ENCODE assay signal across 7 mouse cellular contexts in the genomic region with DNA sequence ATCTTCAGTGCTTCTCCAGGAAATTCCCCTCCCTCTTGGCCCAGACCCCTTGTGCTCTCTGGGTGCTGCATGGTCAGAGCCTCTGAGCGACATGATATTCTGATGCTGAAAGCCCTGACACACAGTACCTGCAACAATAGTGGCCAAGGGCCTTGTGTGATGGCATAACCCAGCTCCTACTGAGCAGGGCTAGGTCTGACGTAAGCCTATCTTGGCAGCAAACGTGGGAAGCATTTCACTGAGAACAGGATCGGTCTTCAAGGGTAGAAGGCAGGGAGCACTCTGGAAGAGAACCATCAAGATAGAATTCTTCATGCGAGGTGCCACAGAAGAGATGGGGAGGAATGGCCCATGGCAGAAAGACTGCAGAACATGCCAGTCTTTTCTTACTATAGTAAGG. TPM values are rescaled to one million over a fixed set of nuclear protein-coding genes. Genes with fewer than 3 reads are reported as not detected.
A peak's percentile ranks its signal among the peaks of the same experiment; 100 is the strongest.
DNase-seq lines count a peak whose midpoint lies in the region; ATAC-seq and TF ChIP-seq lines count a peak whose summit lies in the region.

TSS of gene Asb8 (minus strand) at position 101 of the 400 bp plus-strand sequence.

- H3K9me3 ChIP-seq in CH12.LX (replicated peaks; ENCODE audit: low read length) (no peaks in the 10 kb centered on the region), G1E (replicated peaks) (no peaks in the 10 kb centered on the region)
- no peaks in the 10 kb centered on the region for H3K9me3 ChIP-seq in forebrain, embryonic 16.5 days (ENCODE audit: control insufficient read depth, low read length)
- H3K9me3 ChIP-seq in hindbrain, embryonic 11.5 days (ENCODE audit: control insufficient read depth, low read length): no peaks in the 10 kb centered on the region
- H3K9me3 ChIP-seq in liver, embryonic 12.5 days (replicated peaks): no peaks in the 10 kb centered on the region

- no peaks in the 10 kb centered on the region for H3K36me3 ChIP-seq in CH12.LX (replicated peaks in 1 of 2; ENCODE audit: control insufficient read depth in 1 of 2, insufficient read depth in 1 of 2, low read length in 1 of 2)
- no peaks in the 10 kb centered on the region for H3K36me3 ChIP-seq in G1E (replicated peaks)
- H3K36me3 ChIP-seq in forebrain, embryonic 16.5 days (ENCODE audit: control insufficient read depth, insufficient read depth): no peaks in the 10 kb centered on the region
- H3K36me3 ChIP-seq in hindbrain, embryonic 11.5 days (ENCODE audit: control insufficient read depth, insufficient read depth, low read length): no peaks in the 10 kb centered on the region
- H3K36me3 ChIP-seq in liver, embryonic 12.5 days: no peaks in the 10 kb centered on the region

- no peak within 1 kb of the TSS for H3K9ac ChIP-seq in CH12.LX (ENCODE audit: insufficient read depth, low read depth)
- no peak within 1 kb of the TSS for H3K9ac ChIP-seq in forebrain, embryonic 16.5 days (replicated peaks; ENCODE audit: low read depth, low read length)
- no peak within 1 kb of the TSS for H3K9ac ChIP-seq in hindbrain, embryonic 11.5 days (ENCODE audit: low read depth, low read length)
- H3K9ac ChIP-seq in liver, embryonic 12.5 days: no peak within 1 kb of the TSS

- H3K79me2 ChIP-seq in CH12.LX (replicated peaks; ENCODE audit: control insufficient read depth, extremely low read depth, insufficient read depth, poor library complexity, severe bottlenecking): no peaks in the 10 kb centered on the region

- no peak for TF ChIP-seq EP300 in CH12.LX (IDR thresholded peaks at IDR 0.05; ENCODE audit: low read length)

- TF ChIP-seq CTCF in CH12.LX (conservative IDR thresholded peaks at IDR 0.05 in 1 of 2, IDR thresholded peaks at IDR 0.05 in 1 of 2; ENCODE audit: low read depth in 2 of 2, low read length in 2 of 2) (no peak), G1E (IDR thresholded peaks at IDR 0.05; ENCODE audit: low read depth, low read length) (no peak)

- WGBS in forebrain, embryonic 16.5 days: 82% methylated on average over 5 of the region's 5 CpGs
- WGBS in hindbrain, embryonic 11.5 days: 80% methylated on average over 5 of the region's 5 CpGs
- 60% methylated on average over 5 of the region's 5 CpGs for WGBS in liver, embryonic 12.5 days (ENCODE audit: insufficient replicate concordance)

- H3K27me3 ChIP-seq in CH12.LX (replicated peaks) (peaks cover 81% of the 10 kb centered on the region), G1E (ENCODE audit: insufficient read depth, low read length) (peaks cover 52% of the 10 kb centered on the region)
- peaks cover 5% of the 10 kb centered on the region for H3K27me3 ChIP-seq in forebrain, embryonic 16.5 days (replicated peaks; ENCODE audit: control insufficient read depth, insufficient read depth, low read length)
- peaks cover 24% of the 10 kb centered on the region for H3K27me3 ChIP-seq in hindbrain, embryonic 11.5 days (ENCODE audit: control insufficient read depth, insufficient read depth, low read length)
- peaks cover 83% of the 10 kb centered on the region for H3K27me3 ChIP-seq in liver, embryonic 12.5 days (replicated peaks)

- DNase-seq in CH12.LX (ENCODE audit: extremely low read depth) (no peak), G1E (ENCODE audit: low spot score) (no peak)
- DNase-seq in hindbrain, embryonic 11.5 days (ENCODE audit: low spot score): no peak
- DNase-seq in urinary bladder, postnatal 25 days (ENCODE audit: low spot score): no peak
- no peak for DNase-seq in kidney, adult 8-10 months

- H3K4me1 ChIP-seq in CH12.LX (ENCODE audit: control insufficient read depth in 1 of 2, insufficient read depth in 2 of 2) (peaks cover 4 to 35% of the 10 kb centered on the region in 2 experiments; a peak in 3 of 4 replicates), G1E (ENCODE audit: insufficient read depth, low read depth, low read length) (peaks cover 25% of the 10 kb centered on the region)
- peaks cover 24% of the 10 kb centered on the region for H3K4me1 ChIP-seq in forebrain, embryonic 16.5 days (replicated peaks; ENCODE audit: control insufficient read depth, insufficient read depth, low read length)
- peaks cover 9% of the 10 kb centered on the region for H3K4me1 ChIP-seq in hindbrain, embryonic 11.5 days (replicated peaks; ENCODE audit: control insufficient read depth, insufficient read depth, low read length)
- H3K4me1 ChIP-seq in liver, embryonic 12.5 days: peaks cover 13% of the 10 kb centered on the region

- in situ Hi-C loops in CH12.LX (cut with MboI; ENCODE audit: low pct_ligation_motif_present, low pct_unique_long_range_greater_than_20kb, low sequenced_read_pairs): loop anchor here (25.0 kb wide), 1 partner anchor 303 kb away; no protein-coding TSS in a partner anchor

- no peak for TF ChIP-seq POLR2A in CH12.LX (IDR thresholded peaks at IDR 0.05; ENCODE audit: low read depth, low read length)

- TF ChIP-seq RAD21 in CH12.LX (IDR thresholded peaks at IDR 0.05; ENCODE audit: low read depth, low read length): no peak

- dilution Hi-C loops in CH12.LX (cut with MboI; ENCODE audit: extremely low pct_ligation_motif_present, extremely low pct_unique_long_range_greater_than_20kb, low sequenced_read_pairs): no loop called here

- no peak for ATAC-seq in G1E (ENCODE audit: extremely low read depth, insufficient number of reproducible peaks, low FRiP score, poor library complexity, severe bottlenecking)
- ATAC-seq in forebrain, embryonic 16.5 days: no peak
- ATAC-seq in hindbrain, embryonic 11.5 days (ENCODE audit: low FRiP score): no peak
- ATAC-seq in liver, embryonic 12.5 days: no peak

- no peak within 1 kb of the TSS for H3K27ac ChIP-seq in CH12.LX (ENCODE audit: insufficient read depth, low read depth)
- H3K27ac ChIP-seq in forebrain, embryonic 16.5 days (ENCODE audit: low read length): no peak within 1 kb of the TSS
- no peak within 1 kb of the TSS for H3K27ac ChIP-seq in hindbrain, embryonic 11.5 days (ENCODE audit: low read depth, low read length)
- H3K27ac ChIP-seq in liver, embryonic 12.5 days: no peak within 1 kb of the TSS

- no peak within 1 kb of the TSS for H3K4me2 ChIP-seq in CH12.LX (ENCODE audit: insufficient read depth, low read depth, poor library complexity, severe bottlenecking)
- no peak within 1 kb of the TSS for H3K4me2 ChIP-seq in forebrain, embryonic 16.5 days (ENCODE audit: low read length)
- H3K4me2 ChIP-seq in hindbrain, embryonic 11.5 days (replicated peaks; ENCODE audit: low read depth, low read length): peak within 1 kb of the TSS; percentile 82; the same call in 1 of the 2 replicates
- H3K4me2 ChIP-seq in liver, embryonic 12.5 days: no peak within 1 kb of the TSS

- H3K4me3 ChIP-seq in CH12.LX (replicated peaks in 1 of 3; ENCODE audit: low read depth in 2 of 3, low read length in 2 of 3, poor library complexity in 1 of 3) (no peak within 1 kb of the TSS), G1E (ENCODE audit: low read depth, low read length) (no peak within 1 kb of the TSS)
- H3K4me3 ChIP-seq in forebrain, embryonic 16.5 days (replicated peaks; ENCODE audit: low read length): no peak within 1 kb of the TSS; the same call in 1 of the 2 replicates
- no peak within 1 kb of the TSS for H3K4me3 ChIP-seq in hindbrain, embryonic 11.5 days (ENCODE audit: low read depth, low read length)
- no peak within 1 kb of the TSS for H3K4me3 ChIP-seq in liver, embryonic 12.5 days

TF ChIP-seq in CH12.LX, 34 proteins besides CTCF, POLR2A, EP300 and RAD21:
- TF ChIP-seq KAT2A (IDR thresholded peaks at IDR 0.05; ENCODE audit: insufficient replicate concordance, low read length): no peak
- TF ChIP-seq ELF1 (IDR thresholded peaks at IDR 0.05; ENCODE audit: low read depth, low read length): no peak
- TF ChIP-seq E2F4 (IDR thresholded peaks at IDR 0.05; ENCODE audit: insufficient replicate concordance, low read depth, low read length): no peak
- TF ChIP-seq USF2 (conservative IDR thresholded peaks at IDR 0.05; ENCODE audit: low read depth, low read length): no peak
- TF ChIP-seq USF1 (IDR thresholded peaks at IDR 0.05; ENCODE audit: low read depth, low read length): no peak

RNA-seq across cellular contexts. Expression of gene Asb8, which starts in this region (rescaled TPM):
- total RNA-seq in CH12.LX (2012; rRNA removed): 20.5 and 22.6 TPM in 2 replicates
- 31.1 and 32.5 TPM in 2 replicates for total RNA-seq in CH12.LX (2014; rRNA removed)
- polyA plus RNA-seq in CH12.LX (2012; ENCODE audit: insufficient read length, low read depth): 24.7 and 27.7 TPM in 2 replicates
- 30.4 and 32.2 TPM in 2 replicates for total RNA-seq in G1E (2014; fragmentation: Nextera tagmentation)
- total RNA-seq in G1E (2017): 27.2 and 37.5 TPM in 2 replicates
- polyA plus RNA-seq in G1E (2012): 4.2 and 5.1 TPM in 2 replicates
- 48.5 and 51.1 TPM in 2 replicates for polyA plus RNA-seq in forebrain, embryonic 16.5 days (2015; fragmentation: Nextera tagmentation; extraction: Ambion mirVana)
- 47.6 and 53.2 TPM in 2 replicates for polyA plus RNA-seq in hindbrain, embryonic 11.5 days (2014; fragmentation: Nextera tagmentation; extraction: Ambion mirVana)
- polyA plus RNA-seq in liver, embryonic 12.5 days (2016; fragmentation: Nextera tagmentation; extraction: Ambion mirVana): 25.6 and 25.9 TPM in 2 replicates
